Mouse (Mus musculus): ENCODE data around the gene Arpp21. TPM values are rescaled to one million over a fixed set of nuclear protein-coding genes. Genes with fewer than 3 reads are reported as not detected.

The Arpp21 gene
- polyA plus RNA-seq (2012; rRNA removed), result 0.64 and 0.88 TPM in 2 replicates

GRCm38 (mm10) chr9:112235696-112236397, at the start of gene Arpp21:
TSS of gene Arpp21 (minus strand) at chr9:112235938.

Data from colon, adult 2 months (tissue).